In genomic region chr13:24654919-24655635, GRCm38 (mm10) we compare ENCODE assay signal across 13 mouse cellular contexts.
DNase-seq lines count a peak whose midpoint lies in the region; ATAC-seq and TF ChIP-seq lines count a peak whose summit lies in the region.
"Had no signal": no experiment of that assay in that cellular context is flagged by ENCODE, and none has a peak within 500 bp of the region (broad histone marks: within the 10 kb centered on the region; RNA-seq: fewer than 3 reads in every experiment).

No protein-coding gene starts in this region.

- WGBS in heart, embryonic 15.5 days, result 46% methylated on average over 12 of the region's 12 CpGs
- WGBS in hindbrain, embryonic 16.5 days, result 49% methylated on average over 12 of the region's 12 CpGs

- H3K27me3 ChIP-seq in heart, embryonic 15.5 days, result no peaks in the 10 kb centered on the region
- H3K27me3 ChIP-seq in hindbrain, embryonic 16.5 days (replicated peaks; ENCODE audit: control insufficient read depth, insufficient read depth, low read length), result no peaks in the 10 kb centered on the region
- H3K27me3 ChIP-seq in splenic B cell, adult 2 months (ENCODE audit: control insufficient read depth, insufficient read depth, low read length, poor library complexity, severe bottlenecking), result no peaks in the 10 kb centered on the region
- H3K27me3 ChIP-seq: liver, embryonic 12.5 days had no signal

- no peak for DNase-seq in heart, postnatal 36 days
- DNase-seq in thymus, postnatal 0 days (ENCODE audit: low spot score), result peak; percentile 24
- DNase-seq in thymus, postnatal 4 days, result no peak
- DNase-seq in splenic B cell, adult 2 months (ENCODE audit: low read depth, low spot score), result peak; percentile 71
- DNase-seq in adrenal gland, adult (ENCODE audit: inconsistent age in 2 of 2, low spot score in 1 of 2), result no peak
- no peak for DNase-seq in gastrocnemius, adult 2 months
- DNase-seq: gastrocnemius, postnatal 14 days; kidney, adult 2 months; right cerebral cortex, postnatal 4 days had no signal

- no peak for TF ChIP-seq CTCF in gastrocnemius, adult 2 months (IDR thresholded peaks at IDR 0.05)

- no peak overlapping the region for H3K4me3 ChIP-seq in heart, embryonic 15.5 days
- H3K4me3 ChIP-seq in hindbrain, embryonic 16.5 days (ENCODE audit: low read length), result no peak overlapping the region
- no peak overlapping the region for H3K4me3 ChIP-seq in gastrocnemius, adult 2 months
- H3K4me3 ChIP-seq: left cerebral cortex, adult 2 months; liver, embryonic 12.5 days had no signal

- ATAC-seq in heart, embryonic 15.5 days (replicated peaks; ENCODE audit: insufficient number of reproducible peaks, insufficient read depth, low FRiP score, low read depth), result no peak; the same call in 1 of the 2 replicates
- no peak for ATAC-seq in hindbrain, embryonic 16.5 days
- ATAC-seq: liver, embryonic 12.5 days had no signal

- H3K9me3 ChIP-seq in heart, embryonic 15.5 days (replicated peaks), result no peaks in the 10 kb centered on the region
- H3K9me3 ChIP-seq in hindbrain, embryonic 16.5 days (ENCODE audit: control insufficient read depth, low read length), result no peaks in the 10 kb centered on the region
- H3K9me3 ChIP-seq: liver, embryonic 12.5 days had no signal

- H3K4me1 ChIP-seq in heart, embryonic 15.5 days (replicated peaks), result peaks cover 41% of the 10 kb centered on the region
- H3K4me1 ChIP-seq in hindbrain, embryonic 16.5 days (ENCODE audit: control insufficient read depth, insufficient read depth, low read depth, low read length), result peaks cover 12% of the 10 kb centered on the region

- H3K27ac ChIP-seq in heart, embryonic 15.5 days, result peak overlapping the region; percentile 69
- peak overlapping the region; percentile 48; the same call in 1 of the 2 replicates for H3K27ac ChIP-seq in hindbrain, embryonic 16.5 days (ENCODE audit: low read depth, low read length)
- no peak overlapping the region for H3K27ac ChIP-seq in gastrocnemius, adult 2 months
- H3K27ac ChIP-seq: left cerebral cortex, adult 2 months; liver, embryonic 12.5 days had no signal

- H3K36me3 ChIP-seq in heart, embryonic 15.5 days, result no peaks in the 10 kb centered on the region
- no peaks in the 10 kb centered on the region for H3K36me3 ChIP-seq in hindbrain, embryonic 16.5 days (ENCODE audit: control insufficient read depth, insufficient read depth, low read length)
- peaks cover 7% of the 10 kb centered on the region for H3K36me3 ChIP-seq in splenic B cell, adult 2 months (ENCODE audit: control insufficient read depth, insufficient read depth, low read length, poor library complexity, severe bottlenecking)
- H3K36me3 ChIP-seq: liver, embryonic 12.5 days had no signal

- H3K9ac ChIP-seq in heart, embryonic 15.5 days, result no peak overlapping the region
- no peak overlapping the region for H3K9ac ChIP-seq in hindbrain, embryonic 16.5 days (ENCODE audit: low read depth, low read length)
- H3K9ac ChIP-seq: liver, embryonic 12.5 days had no signal

- 0 out of 2 replicates have a peak overlapping the region, but pooled peaks have one; percentile 0 for H3K4me2 ChIP-seq in heart, embryonic 15.5 days
- H3K4me2 ChIP-seq in hindbrain, embryonic 16.5 days (ENCODE audit: low read length), result no peak overlapping the region
- H3K4me2 ChIP-seq: liver, embryonic 12.5 days had no signal

- intact Hi-C loops in heart, postnatal 36 days (cut with DNase I), result no loop called here
- intact Hi-C loops in gastrocnemius, adult 2 months (cut with DNase I), result no loop called here

Comparison
In these comparisons a context has a peak if more than half of its experiments do, and no peak if none do; other contexts are left out.
1. DNase-seq: peak in thymus, postnatal 0 days (single experiment) and splenic B cell, adult 2 months (single experiment); none in heart, postnatal 36 days (0 of 2), thymus, postnatal 4 days (single experiment), adrenal gland, adult (0 of 2) and gastrocnemius, adult 2 months (single experiment).